Mouse (Mus musculus) inflammation-experienced regulatory T-cells, adult 6 months (primary cell): Measurements from ENCODE around the gene Bcl2l12. TPM values are rescaled to one million over a fixed set of nuclear protein-coding genes. Genes with fewer than 3 reads are reported as not detected.

Experiments
- ATAC-seq: one replicate; pipeline ENCODE4 v1.8.0; 2017
- polyA plus RNA-seq, 3 experiments: library from polyadenylated mRNA; unstranded; fragments of 100-300 nt; shearing (Covaris generic); gene quantifications; one replicate each; pipeline ENCODE4 v1.2.1; 2017

Gene Bcl2l12
- polyA plus RNA-seq, 3 experiments from 2014 or later, result 21.0 to 29.3 (median 26.6) TPM

DNA sequence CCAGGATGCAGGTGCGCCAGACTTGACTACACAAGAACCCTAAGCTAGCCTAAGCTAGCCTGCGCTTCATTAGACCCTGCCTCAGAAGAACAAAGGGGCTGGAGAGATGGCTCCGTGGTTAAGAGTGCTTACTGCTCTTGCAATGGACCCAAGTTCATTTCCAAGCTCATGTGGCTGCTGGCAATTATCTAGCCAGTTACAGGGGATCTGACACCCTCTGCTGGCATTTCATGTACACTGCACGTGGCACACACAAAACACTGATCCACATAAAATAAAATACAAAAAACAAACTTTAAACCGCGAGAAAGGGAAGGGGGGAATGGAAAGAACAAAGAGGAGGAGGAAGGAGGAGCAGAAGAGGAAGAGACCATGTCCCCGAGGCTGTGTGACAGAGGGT, 40.3 kb downstream of the Bcl2l12 start:
- no peak for ATAC-seq

DNA sequence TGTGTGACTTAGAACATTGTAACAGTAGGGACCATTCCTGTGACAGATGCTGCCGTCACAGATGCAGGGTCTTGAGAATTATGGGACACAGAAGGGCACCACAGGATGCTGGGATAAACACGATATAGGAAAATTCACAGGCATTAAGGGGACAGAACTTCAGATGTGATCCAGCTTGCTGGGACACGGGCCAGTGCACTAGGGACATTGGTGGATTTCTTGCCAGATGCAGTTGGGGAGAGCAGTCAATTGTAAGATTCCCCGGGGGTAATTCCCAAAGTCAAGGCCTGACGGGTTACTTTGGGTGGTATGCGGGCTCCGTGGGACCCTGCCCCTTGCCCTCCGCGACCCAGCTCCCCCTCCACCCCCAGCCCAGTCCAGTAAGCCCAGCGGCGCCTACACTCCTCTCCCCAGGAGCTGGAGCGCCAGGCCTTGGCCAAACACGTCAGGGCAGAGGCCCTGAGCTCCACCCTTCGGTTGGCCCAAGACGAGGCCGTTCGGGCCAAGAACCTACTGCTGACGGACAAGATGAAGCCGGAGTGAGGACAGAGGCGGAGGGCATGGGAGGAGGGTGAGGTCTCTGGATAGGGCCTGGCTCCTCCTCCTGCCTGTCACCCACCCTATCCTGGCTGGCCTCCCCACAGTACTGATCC, 41.2 kb downstream of the Bcl2l12 start:
- no peak for ATAC-seq

DNA sequence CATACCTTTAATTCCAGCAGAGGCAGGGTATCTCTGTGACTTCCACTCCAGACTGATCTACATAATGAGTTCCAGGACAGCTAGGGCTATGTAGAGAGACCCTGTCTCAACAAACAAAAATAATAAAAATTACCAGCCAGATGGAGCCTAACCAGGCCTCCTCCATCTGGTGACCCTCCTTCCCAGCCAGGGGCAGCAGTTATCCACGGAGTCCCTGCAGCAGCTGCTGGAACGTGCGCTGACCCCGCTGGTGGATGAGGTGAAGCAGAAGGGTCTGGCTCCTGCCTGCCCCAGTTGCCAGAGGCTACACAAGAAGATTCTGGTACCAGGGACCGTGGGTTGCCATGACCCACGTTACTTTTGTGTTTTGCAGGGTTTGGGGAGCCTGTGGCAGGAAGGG, 42.2 kb downstream of the Bcl2l12 start:
- no peak for ATAC-seq

DNA sequence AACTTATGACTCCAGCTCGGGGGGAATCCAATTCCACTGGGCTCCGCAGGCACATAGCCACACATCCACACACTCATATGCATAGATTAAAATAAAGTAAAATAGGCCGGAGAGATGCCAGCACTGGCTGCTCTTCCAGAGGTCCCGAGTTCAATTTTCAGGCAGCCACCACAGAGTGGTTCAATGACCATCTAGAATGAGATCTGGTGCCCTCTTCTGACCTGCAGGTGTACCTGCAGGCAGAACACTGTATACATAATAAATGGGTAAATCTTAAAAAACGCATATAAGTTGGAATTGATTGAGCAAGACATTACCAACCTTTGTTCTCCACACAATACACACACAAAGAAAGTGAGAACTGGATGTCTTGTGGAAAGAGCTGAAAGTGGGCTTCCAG, 42.9 kb downstream of the Bcl2l12 start:
- no peak for ATAC-seq

DNA sequence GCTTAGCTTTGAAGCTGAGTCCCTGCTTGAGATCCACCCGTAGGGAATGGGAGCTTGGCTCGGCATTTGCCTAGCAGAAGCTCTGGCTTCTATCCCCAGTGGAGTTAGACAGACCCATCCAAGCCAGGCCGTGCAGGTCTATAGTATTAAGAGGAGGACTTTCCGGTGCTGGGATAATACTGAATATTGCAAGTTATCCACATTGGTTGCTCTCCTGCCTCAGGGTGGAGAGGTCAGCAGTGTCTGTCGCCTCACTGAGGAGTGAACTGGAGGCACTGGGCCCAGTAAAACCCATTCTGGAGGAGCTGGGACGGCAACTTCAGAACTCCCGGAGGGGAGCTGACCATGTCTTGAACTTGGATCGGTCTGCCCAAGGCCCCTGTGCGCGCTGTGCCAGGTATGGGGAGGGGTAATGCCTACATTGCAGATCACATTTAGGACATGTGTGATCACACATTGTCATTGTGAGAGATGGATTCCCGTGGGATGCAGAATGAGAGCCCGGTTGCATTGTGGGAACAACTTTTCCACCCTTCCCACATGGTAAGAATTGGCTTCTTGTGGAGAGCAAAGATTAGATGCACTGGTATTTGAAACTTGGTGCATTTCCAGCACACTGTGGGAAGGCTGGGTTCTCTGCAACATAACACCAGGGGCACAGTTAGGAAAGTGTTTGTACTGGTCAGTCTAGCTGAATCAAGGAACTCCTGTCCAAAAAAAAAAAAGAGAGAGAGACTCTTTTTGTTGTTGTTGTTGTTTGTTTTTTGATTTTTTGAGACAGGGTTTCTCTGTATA, 44.2 kb downstream of the Bcl2l12 start:
- no peak for ATAC-seq

DNA sequence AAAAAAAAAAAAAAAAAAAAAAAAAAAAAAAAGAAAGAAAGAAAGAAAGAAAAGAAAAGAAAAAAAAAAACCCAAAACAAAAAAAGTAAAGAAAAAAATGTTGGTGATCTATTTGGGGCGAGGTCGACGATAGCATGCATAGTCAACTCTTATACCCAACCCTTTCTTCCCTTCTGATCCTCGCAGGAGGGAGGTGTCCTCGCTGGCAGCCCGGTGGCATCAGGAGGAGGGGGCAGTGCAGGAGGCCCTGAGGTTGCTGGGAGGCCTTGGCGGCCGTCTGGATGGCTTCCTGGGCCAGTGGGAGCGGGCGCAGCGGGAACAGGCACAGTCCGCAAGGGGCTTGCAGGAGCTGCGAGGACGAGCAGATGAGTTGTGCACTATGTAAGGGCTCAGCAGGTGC, 45.0 kb downstream of the Bcl2l12 start:
- ATAC-seq, result no peak

DNA sequence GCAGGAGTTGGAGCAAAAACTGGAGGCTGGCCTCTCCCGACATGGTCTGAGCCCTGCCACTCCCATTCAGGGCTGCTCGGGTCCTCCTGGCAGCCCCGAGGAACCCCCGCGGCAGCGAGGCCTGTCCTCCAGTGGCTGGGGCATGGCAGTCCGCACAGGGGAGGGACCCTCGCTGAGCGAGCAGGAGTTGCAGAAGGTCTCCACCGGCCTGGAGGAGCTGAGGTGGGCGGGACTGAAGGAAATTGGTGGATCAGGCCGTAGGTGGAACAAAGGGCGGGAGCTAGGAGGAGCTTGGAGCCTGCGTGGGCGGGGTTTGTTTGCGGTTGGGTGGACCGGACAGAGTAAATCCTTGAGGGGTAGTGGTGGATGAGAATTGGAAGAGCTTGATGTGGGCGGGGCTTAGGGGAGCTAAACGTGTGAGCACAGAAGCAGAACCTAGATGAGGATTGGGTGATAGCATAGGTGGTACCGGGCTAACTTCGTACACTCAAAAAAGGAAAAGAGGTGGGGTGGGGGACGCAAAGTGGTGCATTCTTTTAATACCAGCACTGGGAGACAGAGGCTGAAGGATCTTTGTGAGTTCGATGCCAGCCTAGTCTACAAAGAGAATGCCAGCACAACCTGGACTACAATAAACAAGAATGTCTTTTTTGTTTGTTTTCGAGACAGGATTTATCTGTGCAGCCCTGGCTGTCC, 45.8 kb downstream of the Bcl2l12 start:
- peak; percentile 56 for ATAC-seq

DNA sequence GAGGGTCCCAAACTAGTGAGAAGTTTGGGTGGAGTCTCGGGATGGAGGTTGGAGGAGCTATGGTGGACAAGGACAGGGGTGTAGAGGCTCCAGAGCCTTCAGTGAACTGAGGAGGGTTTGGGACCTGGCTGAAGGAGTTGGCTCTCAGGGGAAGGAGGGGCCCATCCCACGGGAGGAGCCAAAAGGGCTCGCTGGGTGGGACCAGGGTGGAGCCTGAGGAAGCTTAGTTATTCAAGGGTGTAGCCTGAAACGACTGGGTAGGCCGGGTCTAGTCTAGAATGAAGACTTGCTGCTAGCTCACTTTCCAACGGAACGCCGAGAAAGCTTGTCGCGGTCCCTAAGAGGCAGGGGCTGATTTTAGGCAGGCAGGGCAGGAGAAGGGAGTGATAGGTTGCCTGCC, 46.6 kb downstream of the Bcl2l12 start:
- ATAC-seq, result no peak

DNA sequence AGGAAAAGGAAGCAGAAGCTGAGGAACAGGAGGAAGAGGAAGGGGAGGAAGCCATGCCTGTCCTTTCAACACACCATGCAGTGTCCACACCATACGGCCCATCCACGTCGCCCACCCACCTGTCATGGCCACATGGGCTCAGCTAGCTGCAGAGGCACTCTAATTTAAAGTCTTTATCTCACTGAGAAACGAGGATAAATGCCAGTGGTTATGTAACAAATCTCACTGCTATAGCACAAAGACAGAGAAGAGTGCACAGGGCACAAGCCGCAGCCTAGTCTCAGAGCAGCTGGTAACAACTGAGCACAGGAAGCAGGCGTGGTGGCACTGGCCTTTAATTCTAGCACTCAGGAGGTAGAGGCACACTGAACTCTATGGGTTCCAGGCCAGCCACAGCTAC, 48.6 kb downstream of the Bcl2l12 start:
- ATAC-seq, result no peak

DNA sequence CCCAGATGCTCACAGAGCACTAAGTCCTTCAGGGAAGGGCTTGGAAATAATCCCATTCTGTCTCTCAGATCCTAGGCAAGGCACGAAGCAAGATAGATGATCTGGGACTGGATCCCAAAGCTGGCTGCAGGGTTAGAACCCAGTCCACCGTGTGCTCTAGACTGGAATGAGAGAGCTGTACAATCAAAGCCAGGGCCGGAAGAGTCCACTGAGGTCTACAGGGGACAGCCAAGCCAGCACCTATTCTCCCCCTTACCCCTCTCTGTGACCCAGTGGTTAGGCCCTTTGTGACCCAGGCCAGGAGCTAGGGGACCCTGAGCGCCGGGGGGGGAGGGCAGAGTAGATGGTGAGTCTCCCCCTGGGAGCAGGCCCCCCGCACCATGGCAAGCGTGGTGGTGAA, 55.6 kb downstream of the Bcl2l12 start, which contains the start of gene Tsks:
Gene Tsks (plus strand): TSS at position 301 of the 400 bp plus-strand sequence.
- ATAC-seq, result no peak

Other genes with a start within 250 kb of the Bcl2l12 start
- gene Zfp473, start 247.7 kb downstream of the Bcl2l12 start, polyA plus RNA-seq, result 1 to 10 TPM in 1 of 3 experiments, under 1 TPM in 2; 0.16 to 2.1 (median 0.93) TPM
- 10 to 100 TPM; 30.8 to 60.2 (median 32.2) TPM for gene Nup62, start 182.6 kb downstream of the Bcl2l12 start, polyA plus RNA-seq
- 1 to 10 TPM; 1.9 to 4.2 (median 2.1) TPM for gene Il4i1, start 182.3 kb downstream of the Bcl2l12 start, polyA plus RNA-seq
- under 1 TPM in 1 of 3 experiments, not detected in 2; 0.41 TPM for gene Atf5, start 182.1 kb downstream of the Bcl2l12 start, polyA plus RNA-seq
- gene Akt1s1, start 149.7 kb downstream of the Bcl2l12 start, polyA plus RNA-seq, result 1 to 10 TPM; 1.1 to 4.5 (median 3.7) TPM
- 10 to 100 TPM; 43.9 to 66.0 (median 60.6) TPM for gene Tbc1d17, start 149.6 kb downstream of the Bcl2l12 start, polyA plus RNA-seq
- 10 to 100 TPM; 43.2 to 49.7 (median 46.8) TPM for gene Pnkp, start 141.6 kb downstream of the Bcl2l12 start, polyA plus RNA-seq
- 1 to 10 TPM; 1.9 to 5.6 (median 3.2) TPM for gene Ptov1, start 128.9 kb downstream of the Bcl2l12 start, polyA plus RNA-seq
- gene Med25, start 106.0 kb downstream of the Bcl2l12 start, polyA plus RNA-seq, result 10 to 100 TPM in 2 of 3 experiments, 1 to 10 TPM in 1; 7.1 to 14.1 (median 11.1) TPM
- 10 to 100 TPM in 2 of 3 experiments, 1 to 10 TPM in 1; 8.0 to 15.3 (median 11.0) TPM for gene Fuz, start 102.6 kb downstream of the Bcl2l12 start, polyA plus RNA-seq
- gene Ap2a1, start 69.2 kb downstream of the Bcl2l12 start, polyA plus RNA-seq, result 10 to 100 TPM in 1 of 3 experiments, 1 to 10 TPM in 2; 6.1 to 12.1 (median 7.1) TPM
- gene Tsks, start 55.5 kb downstream of the Bcl2l12 start, polyA plus RNA-seq, result not detected
- gene Cpt1c, start 23.9 kb downstream of the Bcl2l12 start, polyA plus RNA-seq, result 1 to 10 TPM in 2 of 3 experiments, under 1 TPM in 1; 0.23 to 1.9 (median 1.5) TPM
- gene Prmt1, start 12.1 kb downstream of the Bcl2l12 start, polyA plus RNA-seq, result 10 to 100 TPM; 37.3 to 84.6 (median 70.6) TPM
- 100 to 1,000 TPM in 2 of 3 experiments, 10 to 100 TPM in 1; 83.6 to 119 (median 115) TPM for gene Irf3, start 1.1 kb downstream of the Bcl2l12 start, polyA plus RNA-seq
- gene Scaf1, start 17.7 kb upstream of the Bcl2l12 start, polyA plus RNA-seq, result 1 to 10 TPM; 7.4 to 8.9 (median 8.7) TPM
- gene Rras, start 19.2 kb upstream of the Bcl2l12 start, polyA plus RNA-seq, result 1 to 10 TPM; 3.2 to 6.5 (median 5.1) TPM
- 10 to 100 TPM in 1 of 3 experiments, 1 to 10 TPM in 2; 5.0 to 12.9 (median 9.8) TPM for gene Prr12, start 54.2 kb upstream of the Bcl2l12 start, polyA plus RNA-seq
- 100 to 1,000 TPM; 129 to 164 (median 158) TPM for gene Nosip, start 63.7 kb upstream of the Bcl2l12 start, polyA plus RNA-seq
- 1 to 10 TPM; 2.0 to 2.3 (median 2.1) TPM for gene Prrg2, start 64.0 kb upstream of the Bcl2l12 start, polyA plus RNA-seq
- gene Rcn3, start 93.5 kb upstream of the Bcl2l12 start, polyA plus RNA-seq, result 1 to 10 TPM; 1.7 to 6.5 (median 5.7) TPM
- gene Fcgrt, start 105.1 kb upstream of the Bcl2l12 start, polyA plus RNA-seq, result 1 to 10 TPM in 2 of 3 experiments, under 1 TPM in 1; 0.81 to 3.0 (median 1.8) TPM
- gene Rps11, start 125.7 kb upstream of the Bcl2l12 start, polyA plus RNA-seq, result 1,000 to 10,000 TPM; 3,557 to 4,924 (median 4,468) TPM
- 1,000 to 10,000 TPM; 6,216 to 8,178 (median 7,568) TPM for gene Rpl13a, start 130.0 kb upstream of the Bcl2l12 start, polyA plus RNA-seq
- 1 to 10 TPM; 1.4 to 2.4 (median 1.6) TPM for gene Gm45713, start 137.5 kb upstream of the Bcl2l12 start, polyA plus RNA-seq
- gene Flt3l, start 137.7 kb upstream of the Bcl2l12 start, polyA plus RNA-seq, result 100 to 1,000 TPM in 1 of 3 experiments, 10 to 100 TPM in 2; 70.2 to 108 (median 97.6) TPM
- 10 to 100 TPM; 42.9 to 50.6 (median 50.5) TPM for gene Pih1d1, start 155.6 kb upstream of the Bcl2l12 start, polyA plus RNA-seq
- gene Aldh16a1, start 155.9 kb upstream of the Bcl2l12 start, polyA plus RNA-seq, result 10 to 100 TPM; 15.2 to 32.1 (median 26.6) TPM
- under 1 TPM in 1 of 3 experiments, not detected in 2; 0.16 TPM for gene Slc17a7, start 165.2 kb upstream of the Bcl2l12 start, polyA plus RNA-seq
- not detected for gene Gfy, start 180.9 kb upstream of the Bcl2l12 start, polyA plus RNA-seq
- not detected for gene Pth2, start 182.3 kb upstream of the Bcl2l12 start, polyA plus RNA-seq
- under 1 TPM in 1 of 3 experiments, not detected in 2; 0.24 TPM for gene Ccdc155, start 206.2 kb upstream of the Bcl2l12 start, polyA plus RNA-seq
- gene Dkkl1, start 213.4 kb upstream of the Bcl2l12 start, polyA plus RNA-seq, result 10 to 100 TPM; 17.5 to 50.4 (median 28.3) TPM
- gene Tead2, start 217.0 kb upstream of the Bcl2l12 start, polyA plus RNA-seq, result 1 to 10 TPM; 2.0 to 4.2 (median 3.2) TPM
- 100 to 1,000 TPM; 390 to 554 (median 476) TPM for gene Cd37, start 240.4 kb upstream of the Bcl2l12 start, polyA plus RNA-seq
- not detected for gene Slc6a16, start 242.4 kb upstream of the Bcl2l12 start, polyA plus RNA-seq